Mouse (Mus musculus): ENCODE results near the gene Gm9903.

- TF ChIP-seq POLR2A (IDR thresholded peaks at IDR 0.05; ENCODE audit: borderline replicate concordance, extremely low read depth, insufficient read depth, insufficient read length, poor library complexity, severe bottlenecking) = no peak
- no peak for TF ChIP-seq CTCF (IDR thresholded peaks at IDR 0.05; ENCODE audit: borderline replicate concordance, extremely low read depth, insufficient read depth, insufficient read length)
Observed at GRCm38 (mm10) chr5:33609226-33609625, 20.5 kb upstream of the Gm9903 start.
